Mouse (Mus musculus) olfactory bulb, adult 2 months (tissue): Measurements from ENCODE around the gene Nox1.

Experiments
- CTCF ChIP-seq: fragments of 200-500 bp; IDR thresholded peaks from 2 replicates; pipeline ENCODE4 v1.5.1; 2012; ENCODE audit warnings: low read depth, mild to moderate bottlenecking, low read length, moderate library complexity; ENCODE audit not compliant: insufficient read depth
- POLR2A ChIP-seq: fragments of 200-500 bp; IDR thresholded peaks from 2 replicates; pipeline ENCODE4 v1.6.1; 2012; ENCODE audit warnings: mild to moderate bottlenecking, low read depth, low read length, moderate library complexity; ENCODE audit not compliant: insufficient read depth

DNA sequence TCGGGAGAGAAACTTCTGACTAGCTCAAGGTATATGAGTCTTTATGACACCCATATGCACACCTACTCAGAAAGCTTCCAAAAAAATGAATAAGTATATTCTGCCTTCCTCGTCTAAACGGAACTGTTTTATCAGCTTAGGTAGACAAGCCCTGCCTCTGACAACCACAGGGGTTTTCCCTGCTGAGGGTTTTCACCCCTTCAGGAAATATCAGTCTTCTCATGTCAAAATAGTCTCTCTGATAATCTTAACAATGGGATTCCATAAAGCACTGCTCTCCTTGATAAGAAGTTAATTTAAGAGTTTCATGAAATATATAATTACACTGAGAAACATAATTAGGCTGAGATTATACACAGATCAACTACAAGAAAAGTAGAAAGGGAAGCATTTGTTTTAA lies 110.0 kb downstream of the Nox1 start:
- TF ChIP-seq POLR2A: no peak
- no peak for TF ChIP-seq CTCF
